Mouse (Mus musculus): ENCODE results near the gene Bcl11a.

DNA sequence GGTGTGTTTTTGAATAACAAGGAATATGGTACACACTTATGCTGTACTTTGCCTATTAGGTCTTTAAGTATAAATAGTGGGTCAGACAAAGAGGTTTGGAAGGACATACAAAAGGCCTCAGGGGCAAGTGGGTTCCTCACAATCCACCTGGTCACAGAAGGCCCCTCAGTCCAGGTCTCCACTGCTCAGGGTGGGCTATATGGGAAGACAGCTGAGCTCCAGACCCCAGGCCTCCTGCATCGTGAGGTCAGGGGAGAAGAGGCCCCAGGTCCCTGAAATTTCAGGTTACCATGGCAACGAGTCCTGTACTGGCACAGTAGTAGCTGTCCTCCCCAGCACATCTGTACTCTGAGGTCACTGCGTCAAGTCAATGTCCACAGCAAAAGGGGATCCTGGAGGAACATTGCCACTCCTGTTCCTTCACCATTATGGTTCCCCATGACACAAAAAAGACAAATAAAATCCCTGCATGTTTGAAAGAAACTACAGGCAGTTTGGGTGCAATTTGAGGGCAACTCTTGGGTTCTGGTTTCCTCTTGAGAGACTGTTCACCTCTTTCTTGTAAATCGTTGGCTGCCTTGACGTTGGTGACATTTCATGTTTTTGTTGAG lies 93.9 kb downstream of the Bcl11a start:
- TF ChIP-seq CTCF (IDR thresholded peaks at IDR 0.05; ENCODE audit: low read depth) (no peak), EP300 (IDR thresholded peaks at IDR 0.05; ENCODE audit: low read depth) (no peak)

All from liver, postnatal 0 days (tissue).